Mouse (Mus musculus): ENCODE results near the gene Cnrip1. TPM values are rescaled to one million over a fixed set of nuclear protein-coding genes. Genes with fewer than 3 reads are reported as not detected.
A peak's percentile ranks its signal among the peaks of the same experiment; 100 is the strongest.
"Not testable (repeated sequence)": the region's sequence is repeated elsewhere in the genome, so short reads cannot be mapped to it uniquely, and the experiment has no call there.

The Cnrip1 gene
- 31.0 and 33.2 TPM in 2 replicates for polyA plus RNA-seq (2014; fragmentation: Nextera tagmentation; extraction: Ambion mirVana)

GRCm38 (mm10) chr11:17051545-17052475, at the start of gene Cnrip1, which contains the start of gene Plek:
TSS of gene Cnrip1 (plus strand) at chr11:17051586.
TSS of gene Plek (minus strand) at chr11:17052381.
- H3K27ac ChIP-seq (ENCODE audit: low read depth, low read length): peak within 1 kb of the TSS; percentile 80
- ATAC-seq (ENCODE audit: low FRiP score, low TSS enrichment): peak; percentile 96
- WGBS: under 1% methylated on average over 35 of the region's 38 CpGs

GRCm38 (mm10) chr11:17002739-17003373, 48.5 kb upstream of the Cnrip1 start:
- no peaks in the 10 kb centered on the region for H3K4me1 ChIP-seq (ENCODE audit: control insufficient read depth, insufficient read depth, low read length)
- no peaks in the 10 kb centered on the region for H3K36me3 ChIP-seq (ENCODE audit: control insufficient read depth, insufficient read depth, low read length)
- no peak overlapping the region for H3K4me3 ChIP-seq (ENCODE audit: low read length)
- H3K27ac ChIP-seq (ENCODE audit: low read depth, low read length): no peak overlapping the region
- 84% methylated on average over 7 of the region's 7 CpGs for WGBS
- no peaks in the 10 kb centered on the region for H3K27me3 ChIP-seq (ENCODE audit: control insufficient read depth, insufficient read depth, low read length)
- H3K9ac ChIP-seq (ENCODE audit: low read depth, low read length): no peak overlapping the region
- ATAC-seq (ENCODE audit: low FRiP score, low TSS enrichment): no peak
- H3K9me3 ChIP-seq (ENCODE audit: control insufficient read depth, low read length): no peaks in the 10 kb centered on the region
- H3K4me2 ChIP-seq (replicated peaks; ENCODE audit: low read depth, low read length): no peak overlapping the region

More at GRCm38 (mm10) chr11:17051545-17052475, at the start of gene Cnrip1, which contains the start of gene Plek:
- Histone ChIP-seq H3K27me3 (ENCODE audit: control insufficient read depth, insufficient read depth, low read length) (no peaks in the 10 kb centered on the region), H3K4me2 (replicated peaks; ENCODE audit: low read depth, low read length) (peak within 1 kb of the TSS; percentile 66), H3K4me3 (ENCODE audit: low read length) (peak within 1 kb of the TSS; percentile 60), H3K9ac (ENCODE audit: low read depth, low read length) (peak within 1 kb of the TSS; percentile 68), H3K36me3 (ENCODE audit: control insufficient read depth, insufficient read depth, low read length) (no peaks in the 10 kb centered on the region), H3K4me1 (ENCODE audit: control insufficient read depth, insufficient read depth, low read length) (no peaks in the 10 kb centered on the region), H3K9me3 (ENCODE audit: control insufficient read depth, low read length) (no peaks in the 10 kb centered on the region)

DNA sequence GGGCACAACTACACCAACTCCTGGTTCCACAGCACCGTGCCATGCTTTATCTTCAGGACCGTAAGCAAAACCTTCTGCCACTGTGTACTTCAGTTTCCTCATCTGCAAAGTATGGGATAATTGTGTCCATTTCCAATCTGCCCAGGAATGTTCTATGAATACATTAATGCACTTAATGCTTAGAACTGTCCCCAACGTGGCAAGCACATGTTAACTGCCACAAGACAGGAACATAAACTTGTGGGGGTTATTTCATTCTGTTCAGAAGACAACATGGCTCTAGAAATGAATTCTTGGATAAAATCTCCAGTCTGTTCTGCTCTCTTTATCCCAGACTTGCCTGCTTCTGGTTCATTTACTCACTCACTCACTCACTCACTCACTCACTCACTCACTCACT, 47.6 kb upstream of the Cnrip1 start:
- Histone ChIP-seq H3K36me3 (ENCODE audit: control insufficient read depth, insufficient read depth, low read length) (no peaks in the 10 kb centered on the region), H3K4me1 (ENCODE audit: control insufficient read depth, insufficient read depth, low read length) (no peaks in the 10 kb centered on the region), H3K27ac (ENCODE audit: low read depth, low read length) (no peak overlapping the region), H3K4me2 (replicated peaks; ENCODE audit: low read depth, low read length) (no peak overlapping the region), H3K9ac (ENCODE audit: low read depth, low read length) (no peak overlapping the region), H3K4me3 (ENCODE audit: low read length) (no peak overlapping the region), H3K27me3 (ENCODE audit: control insufficient read depth, insufficient read depth, low read length) (no peaks in the 10 kb centered on the region), H3K9me3 (ENCODE audit: control insufficient read depth, low read length) (no peaks in the 10 kb centered on the region)
- ATAC-seq (ENCODE audit: low FRiP score, low TSS enrichment): no peak
- 79% methylated on average over 3 of the region's 3 CpGs for WGBS

- Histone ChIP-seq H3K36me3 (ENCODE audit: control insufficient read depth, insufficient read depth, low read length) (no peaks in the 10 kb centered on the region), H3K4me3 (ENCODE audit: low read length) (no peak overlapping the region), H3K4me1 (ENCODE audit: control insufficient read depth, insufficient read depth, low read length) (no peaks in the 10 kb centered on the region), H3K9me3 (ENCODE audit: control insufficient read depth, low read length) (no peaks in the 10 kb centered on the region), H3K27ac (ENCODE audit: low read depth, low read length) (no peak overlapping the region), H3K4me2 (replicated peaks; ENCODE audit: low read depth, low read length) (no peak overlapping the region), H3K9ac (ENCODE audit: low read depth, low read length) (no peak overlapping the region), H3K27me3 (ENCODE audit: control insufficient read depth, insufficient read depth, low read length) (no peaks in the 10 kb centered on the region)
- 87% methylated on average over 4 of the region's 4 CpGs for WGBS
- no peak for ATAC-seq (ENCODE audit: low FRiP score, low TSS enrichment)
Observed at GRCm38 (mm10) chr11:17004899-17005846, 46.2 kb upstream of the Cnrip1 start.

DNA sequence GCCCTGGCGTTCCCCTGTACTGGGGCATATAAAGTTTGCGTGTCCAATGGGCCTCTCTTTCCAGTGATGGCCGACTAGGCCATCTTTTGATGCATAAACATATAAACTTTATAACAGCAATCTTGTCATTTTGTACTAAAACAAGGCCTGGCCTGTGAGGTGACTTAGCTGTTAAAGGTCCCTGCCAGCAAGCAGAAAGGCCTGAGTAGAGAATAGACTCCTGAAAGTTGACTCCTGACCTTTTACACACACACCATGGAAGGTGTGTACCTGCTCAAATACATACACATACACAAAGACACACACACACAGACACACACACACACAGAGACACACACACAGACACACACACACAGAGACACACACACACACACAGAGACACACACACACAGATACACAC, 44.9 kb upstream of the Cnrip1 start:
- 79% methylated on average over 2 of the region's 3 CpGs for WGBS
- H3K27ac ChIP-seq (ENCODE audit: low read depth, low read length); H3K4me3 ChIP-seq (ENCODE audit: low read length); ATAC-seq (ENCODE audit: low FRiP score, low TSS enrichment); H3K9me3 ChIP-seq (ENCODE audit: control insufficient read depth, low read length); H3K4me2 ChIP-seq (replicated peaks; ENCODE audit: low read depth, low read length); H3K4me1 ChIP-seq (ENCODE audit: control insufficient read depth, insufficient read depth, low read length); H3K9ac ChIP-seq (ENCODE audit: low read depth, low read length); H3K27me3 ChIP-seq (ENCODE audit: control insufficient read depth, insufficient read depth, low read length); H3K36me3 ChIP-seq (ENCODE audit: control insufficient read depth, insufficient read depth, low read length): not testable (repeated sequence)

DNA sequence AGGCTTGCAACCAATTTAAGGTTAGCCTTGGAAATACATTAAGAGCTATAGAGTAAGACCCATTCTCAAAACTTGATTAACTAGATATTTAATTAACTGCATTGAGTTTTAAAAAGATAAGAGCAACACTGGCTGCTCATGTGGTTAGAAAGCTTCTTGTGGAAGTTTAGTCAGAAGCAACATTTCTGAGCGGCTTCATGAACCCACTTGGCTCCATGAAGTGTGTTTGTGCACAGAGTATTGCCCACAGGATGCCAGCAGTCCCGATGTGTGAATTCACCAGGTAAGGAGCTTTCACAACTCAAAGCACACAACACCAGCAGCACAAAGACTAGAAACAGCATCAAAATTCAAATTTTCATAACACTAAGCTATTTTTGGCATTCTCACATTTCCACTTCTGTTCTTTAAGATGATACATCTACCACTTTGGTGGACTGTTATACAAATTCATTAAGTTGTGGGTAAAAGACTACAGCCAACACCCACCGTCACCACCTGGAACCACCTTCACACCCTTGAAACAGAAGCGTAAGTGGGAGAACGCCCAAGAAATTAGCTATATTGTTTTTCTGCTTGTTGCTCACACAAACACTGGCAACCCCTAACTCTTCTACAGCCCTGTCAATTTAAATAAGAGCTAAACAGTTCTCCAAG, 43.7 kb upstream of the Cnrip1 start:
- Histone ChIP-seq H3K27me3 (ENCODE audit: control insufficient read depth, insufficient read depth, low read length) (no peaks in the 10 kb centered on the region), H3K27ac (ENCODE audit: low read depth, low read length) (no peak overlapping the region), H3K9ac (ENCODE audit: low read depth, low read length) (no peak overlapping the region), H3K4me2 (replicated peaks; ENCODE audit: low read depth, low read length) (no peak overlapping the region), H3K36me3 (ENCODE audit: control insufficient read depth, insufficient read depth, low read length) (no peaks in the 10 kb centered on the region), H3K4me1 (ENCODE audit: control insufficient read depth, insufficient read depth, low read length) (no peaks in the 10 kb centered on the region), H3K9me3 (ENCODE audit: control insufficient read depth, low read length) (no peaks in the 10 kb centered on the region), H3K4me3 (ENCODE audit: low read length) (no peak overlapping the region)
- 91% methylated on average over 5 of the region's 5 CpGs for WGBS
- ATAC-seq (ENCODE audit: low FRiP score, low TSS enrichment): no peak

DNA sequence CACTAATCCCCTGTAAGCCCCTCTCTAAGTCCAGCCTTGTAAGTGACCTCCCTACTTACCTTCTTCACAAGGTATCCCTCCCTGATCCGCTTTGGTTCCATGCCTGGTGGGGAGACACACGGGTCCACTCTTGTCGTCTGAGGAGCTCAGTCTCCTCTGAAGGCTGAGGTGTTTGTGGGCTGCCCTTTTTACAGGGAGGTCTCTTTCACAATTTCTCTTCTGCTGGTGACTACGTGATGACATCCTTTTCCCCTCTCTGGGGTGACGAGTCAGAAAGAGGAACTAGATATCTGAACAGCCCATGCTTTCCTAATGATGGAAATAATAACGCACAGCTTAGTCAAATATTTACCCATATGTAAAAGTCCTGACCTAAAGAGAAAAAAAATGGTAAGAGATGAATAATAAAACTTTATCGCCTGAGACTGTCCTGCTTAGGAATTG, 42.9 kb upstream of the Cnrip1 start:
- Histone ChIP-seq H3K36me3 (ENCODE audit: control insufficient read depth, insufficient read depth, low read length) (no peaks in the 10 kb centered on the region), H3K4me1 (ENCODE audit: control insufficient read depth, insufficient read depth, low read length) (no peaks in the 10 kb centered on the region), H3K9me3 (ENCODE audit: control insufficient read depth, low read length) (no peaks in the 10 kb centered on the region), H3K27me3 (ENCODE audit: control insufficient read depth, insufficient read depth, low read length) (no peaks in the 10 kb centered on the region), H3K4me3 (ENCODE audit: low read length) (no peak overlapping the region), H3K27ac (ENCODE audit: low read depth, low read length) (no peak overlapping the region), H3K9ac (ENCODE audit: low read depth, low read length) (no peak overlapping the region), H3K4me2 (replicated peaks; ENCODE audit: low read depth, low read length) (no peak overlapping the region)
- ATAC-seq (ENCODE audit: low FRiP score, low TSS enrichment): no peak
- 79% methylated on average over 7 of the region's 7 CpGs for WGBS

GRCm38 (mm10) chr11:17012948-17013347, 38.4 kb upstream of the Cnrip1 start:
- H3K9me3 ChIP-seq (ENCODE audit: control insufficient read depth, low read length): 0 out of 2 replicates have a peak, but pooled peaks cover 3% of the 10 kb centered on the region
- no peak overlapping the region for H3K4me3 ChIP-seq (ENCODE audit: low read length)
- no peak for ATAC-seq (ENCODE audit: low FRiP score, low TSS enrichment)
- no peak overlapping the region for H3K4me2 ChIP-seq (replicated peaks; ENCODE audit: low read depth, low read length)
- H3K36me3 ChIP-seq (ENCODE audit: control insufficient read depth, insufficient read depth, low read length): no peaks in the 10 kb centered on the region
- no peak overlapping the region for H3K27ac ChIP-seq (ENCODE audit: low read depth, low read length)
- H3K4me1 ChIP-seq (ENCODE audit: control insufficient read depth, insufficient read depth, low read length): no peaks in the 10 kb centered on the region
- H3K9ac ChIP-seq (ENCODE audit: low read depth, low read length): no peak overlapping the region
- H3K27me3 ChIP-seq (ENCODE audit: control insufficient read depth, insufficient read depth, low read length): no peaks in the 10 kb centered on the region

Data from kidney, embryonic 14.5 days (tissue).